Mouse (Mus musculus) adrenal gland, adult (tissue): ENCODE measurements around the gene Adam17.

Experiments used
- DNase-seq, 2 experiments: peaks; one replicate each; pipeline ENCODE4 v3.0.0; 2022 to 2023; ENCODE audit warnings: low spot score in 1 of 2; ENCODE audit not compliant: inconsistent age in 2 of 2

Adam17 gene

GRCm38 (mm10) chr12:21315923-21316868 is 57.2 kb downstream of the Adam17 start, which contains the start of gene Iah1:
Gene Iah1, plus strand, starts transcription at chr12:21316389.
- DNase-seq = peak; percentile 89 to 95

GRCm38 (mm10) chr12:21312201-21312600 is 61.2 kb downstream of the Adam17 start:
- no peak for DNase-seq

- DNase-seq = no peak
Measured at GRCm38 (mm10) chr12:21306721-21307120, 66.7 kb downstream of the Adam17 start.

GRCm38 (mm10) chr12:21305741-21306140 is 67.7 kb downstream of the Adam17 start:
- DNase-seq = no peak

GRCm38 (mm10) chr12:21302361-21302783 is 71.1 kb downstream of the Adam17 start:
- peak in 1 of 2 experiments; percentile 42 for DNase-seq

- DNase-seq = no peak
Measured at GRCm38 (mm10) chr12:21301932-21302331, 71.5 kb downstream of the Adam17 start.

GRCm38 (mm10) chr12:21301324-21301723 is 72.1 kb downstream of the Adam17 start:
- peak; percentile 79 to 87 for DNase-seq

GRCm38 (mm10) chr12:21298856-21299255 is 74.6 kb downstream of the Adam17 start:
- DNase-seq = no peak

GRCm38 (mm10) chr12:21289651-21290050 is 83.8 kb downstream of the Adam17 start:
- no peak for DNase-seq

- no peak for DNase-seq
Measured at GRCm38 (mm10) chr12:21288716-21289395, 84.6 kb downstream of the Adam17 start.

- peak in 1 of 2 experiments; percentile 76 for DNase-seq
Measured at GRCm38 (mm10) chr12:21286712-21287650, 86.5 kb downstream of the Adam17 start.

GRCm38 (mm10) chr12:21286243-21286622 is 87.2 kb downstream of the Adam17 start, which contains the start of gene Itgb1bp1:
Gene Itgb1bp1, minus strand, starts transcription at chr12:21286284.
- DNase-seq = peak; percentile 99 to 100

- no peak for DNase-seq
Measured at GRCm38 (mm10) chr12:21285508-21286242, 87.8 kb downstream of the Adam17 start.

GRCm38 (mm10) chr12:21284761-21285441 is 88.5 kb downstream of the Adam17 start, which contains the start of gene Cpsf3:
Gene Cpsf3, plus strand, starts transcription at chr12:21285391.
- DNase-seq = no peak

- DNase-seq = peak in 1 of 2 experiments; percentile 84
Measured at GRCm38 (mm10) chr12:21277352-21277864, 96.0 kb downstream of the Adam17 start.

GRCm38 (mm10) chr12:21274446-21274845 is 99.0 kb downstream of the Adam17 start:
- peak in 1 of 2 experiments; percentile 61 for DNase-seq
